Mouse (Mus musculus): Measurements from ENCODE around the gene Elf5.
A peak's percentile ranks its signal among the peaks of the same experiment; 100 is the strongest.

The Elf5 gene

DNA sequence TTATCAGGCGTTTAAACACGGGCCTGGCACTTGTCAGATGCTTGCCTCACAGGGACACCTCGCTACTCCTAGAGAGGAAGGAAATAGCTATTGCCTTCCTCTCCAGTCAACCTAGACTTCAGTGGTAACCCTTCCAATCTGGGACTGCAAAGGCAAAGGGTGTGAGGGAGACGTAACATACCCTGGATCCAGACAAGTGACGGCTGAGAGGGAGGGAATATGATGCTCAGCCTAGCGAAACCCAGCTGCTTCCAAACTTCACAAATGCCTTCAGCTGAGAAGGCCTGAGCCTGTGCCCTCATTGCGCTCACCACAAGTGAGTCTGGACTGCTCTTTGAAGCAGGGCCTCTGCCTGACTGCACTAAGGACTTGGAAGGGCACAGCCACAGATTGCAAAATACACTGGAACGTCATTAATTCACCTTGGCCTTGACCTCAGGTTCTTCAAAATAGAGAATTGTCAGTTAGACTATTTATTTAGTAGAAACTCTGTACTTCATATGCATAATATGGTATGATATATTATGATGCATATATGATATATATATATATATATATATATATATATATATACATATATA is 21.3 kb downstream of the Elf5 start:
- ATAC-seq (ENCODE audit: insufficient number of reproducible peaks, low FRiP score, low TSS enrichment) = no peak

DNA sequence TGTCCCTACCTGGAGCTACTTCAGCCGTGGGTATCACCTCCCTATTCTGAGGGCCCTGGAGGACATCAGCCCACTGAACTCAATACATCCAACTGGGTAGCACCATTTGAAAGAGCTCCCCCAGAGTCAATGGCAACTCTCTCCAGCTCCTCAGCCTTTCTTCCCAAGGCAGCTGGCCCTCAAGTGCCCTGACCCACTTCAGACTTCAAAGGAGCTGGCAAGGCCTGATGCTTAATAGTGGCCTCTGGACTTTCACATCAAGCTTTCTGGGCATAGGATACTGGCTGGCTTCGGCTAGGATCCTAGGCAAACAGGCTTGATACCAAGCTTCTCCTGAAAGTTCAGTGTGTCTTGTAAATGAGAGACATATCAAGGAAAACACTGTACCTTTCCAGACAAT is 23.6 kb downstream of the Elf5 start:
- no peak for ATAC-seq (ENCODE audit: insufficient number of reproducible peaks, low FRiP score, low TSS enrichment)

DNA sequence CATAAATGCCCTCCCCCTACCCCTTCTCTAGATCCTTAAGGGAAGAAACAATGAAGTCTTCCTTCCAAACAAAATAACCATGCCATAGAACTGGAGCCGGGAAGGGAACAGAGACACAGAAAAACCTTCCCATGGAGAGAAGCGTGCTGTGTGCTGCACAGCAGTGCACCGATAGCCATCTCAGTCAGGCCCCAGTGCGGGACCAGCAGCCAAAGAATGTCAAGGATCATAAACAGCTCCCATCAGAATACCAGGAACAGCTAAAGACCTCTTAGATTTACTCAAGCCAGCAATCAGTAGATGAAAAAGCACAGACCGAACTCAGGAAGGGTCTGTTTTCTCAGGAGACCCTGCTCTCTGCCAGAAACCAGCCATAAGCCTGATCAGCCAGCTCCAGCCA is 25.0 kb downstream of the Elf5 start:
- ATAC-seq (ENCODE audit: insufficient number of reproducible peaks, low FRiP score, low TSS enrichment) = no peak

DNA sequence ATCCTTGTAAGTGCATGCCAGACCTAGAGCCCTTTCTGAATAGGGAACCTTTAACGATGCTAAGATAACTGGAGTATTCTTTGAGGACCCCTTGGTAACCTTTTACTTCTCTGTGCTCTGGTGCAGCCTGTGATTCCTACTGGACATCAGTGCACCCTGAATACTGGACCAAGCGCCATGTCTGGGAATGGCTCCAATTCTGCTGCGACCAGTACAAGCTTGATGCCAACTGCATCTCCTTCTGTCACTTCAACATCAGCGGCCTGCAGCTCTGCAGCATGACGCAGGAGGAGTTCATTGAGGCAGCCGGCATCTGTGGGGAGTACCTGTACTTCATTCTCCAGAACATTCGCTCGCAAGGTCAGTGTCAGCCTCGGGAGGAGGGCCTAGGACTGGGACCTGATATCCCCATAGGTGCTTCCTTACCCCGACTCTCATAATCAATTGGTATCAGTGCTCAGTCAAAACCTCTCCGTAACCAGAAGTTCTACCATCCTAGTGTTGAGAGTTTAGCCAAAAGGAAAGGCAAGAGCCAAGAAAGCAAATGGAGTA is 27.7 kb downstream of the Elf5 start:
- ATAC-seq (ENCODE audit: insufficient number of reproducible peaks, low FRiP score, low TSS enrichment) = no peak

DNA sequence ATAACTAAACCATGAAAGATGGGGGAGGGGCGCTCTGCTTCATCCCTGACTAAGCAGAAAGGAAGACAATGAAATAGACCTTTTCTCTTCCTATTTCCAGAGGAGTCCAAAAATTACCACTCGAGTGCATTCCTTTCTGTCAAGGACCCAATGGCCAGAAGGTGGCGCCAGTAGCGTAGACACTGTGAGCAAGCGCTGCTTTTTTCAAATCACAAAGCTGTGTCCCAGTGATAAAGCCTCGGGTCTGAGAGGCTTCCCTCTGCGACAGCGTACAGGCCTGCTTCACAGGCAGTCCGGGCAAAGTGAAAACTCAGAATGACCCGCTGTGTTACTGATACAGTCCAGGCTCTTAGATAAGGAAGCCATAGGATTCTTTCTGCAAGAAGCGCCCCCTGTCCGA is 28.2 kb downstream of the Elf5 start:
- peak; percentile 79 for ATAC-seq (ENCODE audit: insufficient number of reproducible peaks, low FRiP score, low TSS enrichment)

DNA sequence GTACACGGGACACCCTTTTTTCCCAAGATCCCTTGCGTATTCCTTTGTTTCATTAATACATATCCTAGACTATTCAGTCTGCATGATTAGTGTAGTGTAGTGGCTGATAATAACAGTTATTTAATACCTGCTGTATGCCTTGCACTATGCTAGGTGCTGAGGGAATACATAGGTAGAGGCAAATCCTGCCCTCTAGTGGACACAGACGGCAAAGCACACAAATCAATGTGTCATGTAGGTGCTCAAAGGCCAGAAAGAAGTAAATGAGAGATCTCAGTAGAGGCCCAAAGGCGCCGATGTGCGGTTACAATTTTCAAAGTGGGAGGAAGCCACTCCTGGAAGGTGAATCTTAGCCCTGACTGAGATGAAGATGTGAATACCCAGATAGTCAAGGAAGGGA is 34.3 kb downstream of the Elf5 start:
- ATAC-seq (ENCODE audit: insufficient number of reproducible peaks, low FRiP score, low TSS enrichment) = peak; percentile 59

DNA sequence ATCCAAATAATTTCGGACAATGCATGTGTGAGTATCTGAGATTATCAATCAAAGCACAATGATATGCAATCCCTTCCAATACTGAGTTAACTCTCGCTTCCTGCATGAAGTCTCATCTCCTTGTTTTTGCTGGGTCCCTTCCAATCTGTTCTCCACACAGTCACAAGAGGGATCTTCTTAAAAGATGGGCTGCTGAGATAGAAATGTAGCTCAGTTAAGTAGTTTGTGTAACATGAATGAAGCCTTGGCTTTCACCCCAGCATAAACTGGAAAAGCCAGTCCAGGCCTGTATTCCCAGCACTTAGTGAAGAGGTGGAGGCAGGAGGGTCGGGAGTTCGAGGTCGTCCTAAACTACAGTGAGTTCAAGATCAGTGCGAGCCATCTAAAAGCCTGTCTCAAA is 34.8 kb downstream of the Elf5 start:
- no peak for ATAC-seq (ENCODE audit: insufficient number of reproducible peaks, low FRiP score, low TSS enrichment)

DNA sequence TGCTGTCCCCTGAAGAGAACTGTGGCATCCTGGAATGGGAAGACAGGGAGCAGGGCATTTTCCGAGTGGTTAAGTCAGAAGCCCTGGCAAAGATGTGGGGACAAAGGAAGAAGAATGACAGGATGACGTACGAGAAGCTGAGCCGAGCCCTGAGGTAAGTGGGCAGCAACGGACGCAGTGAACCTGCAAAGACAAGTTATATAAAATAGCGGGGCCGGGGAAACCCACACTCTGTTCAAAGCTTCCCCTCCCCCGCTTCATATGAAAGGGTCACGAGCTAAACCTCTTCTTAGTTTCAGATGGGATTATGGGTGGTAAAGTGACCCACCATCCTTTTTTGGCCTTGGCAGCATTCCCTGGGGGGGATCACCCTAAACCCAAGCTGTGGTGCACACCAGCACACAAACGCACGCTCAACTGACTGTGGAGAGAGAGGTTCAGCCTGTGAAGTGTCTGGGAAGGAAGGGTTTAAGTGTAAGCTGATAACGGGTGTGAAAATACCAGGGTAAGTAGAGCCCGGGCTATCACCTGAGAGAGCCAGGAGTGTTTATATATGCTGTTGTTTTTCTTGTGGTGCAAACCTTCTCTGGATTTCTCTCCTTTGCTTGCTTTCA is 37.6 kb downstream of the Elf5 start:
- no peak for ATAC-seq (ENCODE audit: insufficient number of reproducible peaks, low FRiP score, low TSS enrichment)

DNA sequence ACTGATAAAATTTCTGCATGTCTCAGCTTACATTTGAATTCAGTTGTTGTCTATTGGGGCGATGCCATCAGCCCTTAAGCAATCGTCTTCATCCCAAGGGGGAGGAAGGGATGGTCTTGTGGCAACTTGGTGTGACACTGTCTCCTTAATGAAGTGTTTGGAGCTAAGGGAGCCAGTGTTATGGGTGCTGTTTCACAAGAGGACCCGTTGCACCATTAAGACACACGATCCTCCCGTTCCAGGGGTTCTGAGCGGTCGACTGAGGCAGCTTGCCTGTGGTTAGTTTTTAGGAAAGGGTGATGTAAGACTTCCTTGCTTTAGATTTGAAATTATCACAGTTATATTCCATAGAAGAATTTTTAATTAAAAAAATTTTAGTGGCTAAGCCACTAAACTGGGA is 38.3 kb downstream of the Elf5 start:
- ATAC-seq (ENCODE audit: insufficient number of reproducible peaks, low FRiP score, low TSS enrichment) = no peak

DNA sequence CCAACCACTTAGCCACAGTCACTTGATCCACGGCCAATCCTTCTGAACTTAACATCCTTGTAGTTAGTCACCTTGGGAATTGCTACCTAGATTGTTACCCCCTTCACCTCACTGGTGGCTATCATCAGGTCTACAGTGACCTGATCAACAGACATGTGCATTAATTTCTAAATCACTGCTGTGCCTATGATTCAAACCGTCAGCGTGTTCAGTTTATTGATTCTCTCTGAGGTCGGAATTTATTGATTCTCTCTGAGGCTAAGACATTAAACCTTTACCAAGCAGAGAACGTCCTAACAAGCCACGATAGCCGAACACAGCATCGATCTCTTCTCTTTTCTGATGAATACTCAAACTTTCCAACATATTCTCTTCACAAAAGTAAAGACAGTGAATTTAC is 38.8 kb downstream of the Elf5 start:
- no peak for ATAC-seq (ENCODE audit: insufficient number of reproducible peaks, low FRiP score, low TSS enrichment)

DNA sequence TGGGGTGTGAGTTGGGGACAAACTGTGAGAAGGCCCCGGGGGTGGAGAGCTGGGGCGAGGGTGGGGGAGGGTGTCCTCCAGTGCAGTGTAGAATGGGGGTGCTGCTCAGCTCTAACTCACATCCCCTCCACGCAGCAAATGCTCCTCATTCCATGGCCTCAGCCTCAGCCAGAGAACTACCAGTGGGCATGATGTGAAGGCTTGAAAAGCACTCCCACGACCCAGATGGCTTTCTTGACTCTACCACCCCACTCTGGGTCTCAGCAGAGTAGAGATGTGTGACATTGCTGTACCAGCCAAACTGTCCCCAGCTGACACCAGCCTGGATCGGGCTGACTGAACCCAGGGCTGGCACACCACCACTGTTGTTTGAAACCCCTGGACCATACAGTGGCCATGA is 41.1 kb downstream of the Elf5 start:
- ATAC-seq (ENCODE audit: insufficient number of reproducible peaks, low FRiP score, low TSS enrichment) = no peak

DNA sequence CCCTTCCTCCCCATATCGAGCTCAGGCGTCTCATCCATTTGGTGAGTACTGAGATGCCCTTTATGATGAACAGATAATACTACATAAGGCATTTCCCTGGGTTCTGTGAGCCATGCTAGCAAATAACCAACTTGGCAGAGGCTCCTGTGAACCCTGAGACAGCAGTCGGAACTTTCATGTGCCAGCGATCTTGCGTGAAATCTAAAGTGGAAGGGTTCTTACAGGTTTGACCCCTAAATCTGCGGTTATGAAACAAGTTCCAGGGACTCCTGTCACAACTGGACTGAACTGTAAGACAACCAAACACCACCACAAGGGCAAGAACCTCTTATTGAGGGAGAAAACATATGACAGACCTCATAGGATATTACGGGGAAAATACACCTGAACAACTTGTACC is 44.3 kb downstream of the Elf5 start:
- no peak for ATAC-seq (ENCODE audit: insufficient number of reproducible peaks, low FRiP score, low TSS enrichment)

DNA sequence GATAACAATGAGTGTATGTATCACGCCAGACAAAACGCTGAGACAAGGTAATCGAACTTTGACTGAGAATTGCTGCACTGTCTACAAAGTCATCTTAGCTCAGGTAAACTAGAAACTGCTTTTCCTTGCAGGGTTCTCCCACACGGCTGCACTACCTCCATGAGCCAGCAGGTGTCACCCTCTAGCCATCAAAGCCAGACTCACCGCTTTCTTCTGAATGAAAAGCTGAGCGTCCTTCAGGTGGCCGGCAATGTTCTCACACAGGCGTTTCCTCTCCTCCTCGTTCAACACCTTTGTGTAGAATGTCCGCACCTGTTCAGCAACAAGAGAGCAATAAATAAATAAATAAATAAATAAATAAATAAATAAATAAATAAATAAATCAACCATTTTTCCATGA is 45.2 kb downstream of the Elf5 start:
- peak; percentile 53 for ATAC-seq (ENCODE audit: insufficient number of reproducible peaks, low FRiP score, low TSS enrichment)

DNA sequence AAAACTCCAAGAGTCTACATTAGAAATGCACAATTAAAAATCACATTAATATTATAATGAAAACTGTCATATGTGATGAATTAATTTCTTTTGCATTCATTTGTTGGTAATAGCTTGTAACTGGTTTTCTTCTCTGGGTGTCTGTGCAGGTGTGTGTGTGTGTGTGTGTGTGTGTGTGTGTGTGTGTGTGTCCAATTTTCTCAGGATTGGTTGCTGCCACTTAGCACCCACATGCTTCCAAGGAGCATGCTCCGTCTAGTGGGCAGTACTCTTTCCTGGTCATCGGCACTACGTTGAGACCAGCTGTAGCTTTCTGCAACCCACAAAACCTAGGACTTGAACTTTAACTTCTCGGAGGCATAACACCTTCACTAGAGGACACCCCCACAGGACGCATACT is 45.6 kb downstream of the Elf5 start:
- no peak for ATAC-seq (ENCODE audit: insufficient number of reproducible peaks, low FRiP score, low TSS enrichment)

DNA sequence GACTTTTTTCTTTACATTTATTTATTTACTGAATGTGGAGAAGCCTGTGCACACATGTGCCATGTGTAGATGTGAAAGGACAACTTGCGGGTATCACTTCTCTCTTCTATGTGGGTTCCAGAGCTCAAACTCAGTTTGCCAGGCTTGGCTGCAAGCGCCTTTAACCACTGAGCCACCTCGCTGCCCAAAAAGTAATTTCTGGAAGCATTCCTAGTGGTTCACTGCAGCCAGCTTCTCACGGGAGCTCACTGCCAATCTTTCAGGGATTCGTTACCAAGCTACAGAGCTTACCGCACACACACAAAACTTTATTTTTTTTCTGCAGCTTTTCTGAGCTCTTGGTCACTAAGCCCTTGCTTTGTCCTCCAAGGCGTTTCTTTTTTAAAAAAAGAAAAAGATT is 46.1 kb downstream of the Elf5 start:
- no peak for ATAC-seq (ENCODE audit: insufficient number of reproducible peaks, low FRiP score, low TSS enrichment)

DNA sequence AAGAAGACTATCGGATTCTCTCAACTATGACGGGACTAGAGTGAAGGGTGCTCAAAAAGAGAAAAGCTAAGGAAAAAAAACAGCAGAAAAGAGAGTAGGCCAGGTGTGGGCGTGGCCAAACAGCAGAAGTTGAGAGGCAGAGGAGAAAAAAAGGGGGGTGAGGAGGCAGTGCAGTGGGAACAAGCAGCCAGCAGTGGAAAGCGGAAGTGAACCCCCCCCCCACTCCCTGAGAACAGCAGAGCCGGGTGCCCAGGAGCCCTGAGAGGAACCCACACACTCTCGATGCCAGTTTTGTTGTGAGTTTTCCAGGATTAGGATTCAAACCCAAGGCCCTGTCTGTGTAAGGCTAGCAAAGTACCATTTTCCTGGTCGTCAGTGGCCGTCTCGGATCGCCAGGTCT is 47.6 kb downstream of the Elf5 start:
- ATAC-seq (ENCODE audit: insufficient number of reproducible peaks, low FRiP score, low TSS enrichment) = no peak

DNA sequence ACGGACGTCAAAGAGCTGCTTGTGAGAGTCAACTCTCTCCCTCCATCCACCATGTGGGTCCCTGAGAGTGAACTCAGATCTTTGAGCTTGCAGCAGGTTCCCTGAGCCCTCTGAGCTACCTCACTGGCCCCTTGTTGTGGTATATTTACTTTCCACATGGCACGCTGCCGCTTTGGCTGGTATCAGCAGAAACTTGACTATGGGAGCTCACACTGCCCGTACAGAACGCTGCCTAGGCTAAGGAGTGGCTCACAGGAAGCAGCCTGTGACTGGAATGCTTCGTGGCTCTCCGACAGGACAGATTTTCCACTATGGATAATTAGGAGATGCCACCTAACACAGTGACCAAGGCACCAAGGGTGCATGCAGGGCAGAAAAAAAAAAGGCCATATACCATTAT is 49.7 kb downstream of the Elf5 start:
- no peak for ATAC-seq (ENCODE audit: insufficient number of reproducible peaks, low FRiP score, low TSS enrichment)

DNA sequence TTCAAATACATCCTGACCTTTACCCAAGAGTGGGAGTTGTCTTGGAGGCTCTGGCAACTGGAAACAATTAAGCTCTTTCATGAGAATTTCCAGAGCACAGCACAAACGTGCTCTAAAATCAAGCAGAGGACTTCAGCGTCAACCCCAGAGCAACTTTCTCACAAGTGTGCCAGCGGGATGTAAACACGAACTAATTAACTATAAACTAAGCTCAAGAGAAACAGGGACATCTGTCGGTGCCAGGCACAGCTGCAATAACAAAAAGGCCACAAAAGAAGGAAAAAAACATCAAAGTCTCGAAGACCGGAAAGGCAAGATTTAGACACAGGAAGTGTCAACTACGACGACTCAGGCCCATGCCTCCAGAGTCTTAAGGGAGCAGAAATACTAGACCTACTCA is 50.3 kb downstream of the Elf5 start:
- no peak for ATAC-seq (ENCODE audit: insufficient number of reproducible peaks, low FRiP score, low TSS enrichment)

DNA sequence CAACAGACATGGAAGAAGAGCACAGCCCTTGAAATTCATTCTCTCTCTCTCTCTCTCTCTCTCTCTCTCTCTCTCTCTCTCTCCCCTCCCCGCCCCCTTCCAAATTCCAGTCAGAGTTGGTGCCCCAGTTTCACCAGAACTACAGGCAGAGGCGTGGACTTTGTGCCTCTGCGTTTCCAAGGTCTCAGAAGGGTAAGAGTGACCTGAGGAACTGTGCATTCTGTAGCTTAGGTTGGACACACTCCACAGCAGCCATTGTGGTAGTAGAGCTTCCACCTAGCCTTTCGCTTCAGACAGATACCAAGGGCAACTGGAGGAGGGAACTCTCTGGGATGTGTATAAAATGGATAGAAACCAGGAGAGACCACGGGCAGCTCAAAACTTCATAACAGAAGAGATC is 51.3 kb downstream of the Elf5 start:
- ATAC-seq (ENCODE audit: insufficient number of reproducible peaks, low FRiP score, low TSS enrichment) = no peak

DNA sequence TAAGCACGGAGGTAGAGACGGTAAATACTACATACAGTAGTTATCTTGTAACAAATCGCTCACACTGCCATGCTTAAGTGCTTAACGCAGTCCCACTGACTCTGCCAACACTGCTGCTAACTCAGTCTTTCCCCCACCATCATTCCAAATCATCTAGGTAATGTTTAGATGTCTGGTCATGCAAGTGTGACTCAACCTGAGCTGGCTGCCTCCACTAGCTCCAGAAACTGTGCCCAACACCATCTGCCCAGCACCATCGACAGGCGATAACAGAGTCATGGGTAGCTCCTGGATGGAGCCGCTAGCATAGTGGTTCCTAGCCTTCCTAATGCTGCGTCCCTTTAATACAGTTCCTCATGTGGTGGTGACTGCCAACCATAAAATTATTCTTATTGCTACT is 53.0 kb downstream of the Elf5 start:
- ATAC-seq (ENCODE audit: insufficient number of reproducible peaks, low FRiP score, low TSS enrichment) = no peak

DNA sequence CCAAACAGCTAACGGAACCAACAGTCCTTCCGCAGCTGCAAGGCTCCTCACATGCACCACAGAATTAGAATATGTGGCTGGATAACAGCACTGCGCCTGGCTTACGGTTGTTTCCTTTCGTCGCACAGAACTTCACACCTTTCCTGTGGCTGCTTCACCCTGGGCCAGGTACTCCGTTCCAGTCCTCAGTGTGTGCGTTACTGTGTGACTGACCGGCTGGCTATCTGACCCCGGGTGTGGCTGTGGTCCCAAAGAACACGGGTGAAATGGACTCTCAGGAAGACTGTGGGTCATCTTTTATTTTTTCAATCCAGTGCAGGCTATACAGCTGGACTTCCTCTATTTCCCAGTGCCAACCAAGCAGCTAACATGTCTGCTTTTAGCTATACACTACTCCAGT is 53.9 kb downstream of the Elf5 start:
- ATAC-seq (ENCODE audit: insufficient number of reproducible peaks, low FRiP score, low TSS enrichment) = no peak

DNA sequence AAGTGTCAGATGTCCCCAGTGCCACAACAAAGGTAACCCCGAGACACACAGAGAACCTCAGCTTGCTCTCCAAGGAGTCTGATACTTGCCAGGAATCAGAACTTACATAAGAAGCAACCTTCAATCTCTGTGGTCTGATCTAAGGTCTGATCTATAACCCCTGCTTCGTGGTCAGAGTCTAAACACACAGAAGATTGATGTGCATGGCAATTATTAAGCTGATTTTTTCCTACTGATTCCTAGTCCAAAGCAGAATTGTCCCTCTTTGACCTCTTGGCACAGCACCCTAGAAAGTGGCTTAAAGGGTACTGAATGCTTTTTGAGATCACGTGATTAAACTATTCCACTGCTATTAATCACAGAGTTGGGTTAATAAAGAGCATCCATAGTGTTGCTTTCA is 54.8 kb downstream of the Elf5 start:
- no peak for ATAC-seq (ENCODE audit: insufficient number of reproducible peaks, low FRiP score, low TSS enrichment)
